Mouse (Mus musculus) stomach, postnatal 0 days (tissue): Measurements from ENCODE around the gene Txndc12.

ENCODE experiments used
- CTCF ChIP-seq: IDR thresholded peaks from 2 replicates; pipeline ENCODE4 v1.5.1; 2016; ENCODE audit warnings: antibody characterized with exemption, low read depth, mild to moderate bottlenecking, moderate library complexity
- EP300 ChIP-seq: optimal IDR thresholded peaks from 2 replicates; pipeline ENCODE3; 2016; ENCODE audit warnings: antibody characterized with exemption

- TF ChIP-seq CTCF (no peak), EP300 (no peak)
These were observed 73.1 kb downstream of the Txndc12 start for GRCm38 (mm10) chr4:108907475-108907874.
